Mouse (Mus musculus): ENCODE results near the gene Srf. TPM values are rescaled to one million over a fixed set of nuclear protein-coding genes. Genes with fewer than 3 reads are reported as not detected.
"Not testable (repeated sequence)": the region's sequence is repeated elsewhere in the genome, so short reads cannot be mapped to it uniquely, and the experiment has no call there.

Gene Srf
- polyA plus RNA-seq, 1 experiment from 2014 or later, result 17.8 TPM

- WGBS, result 90% methylated on average over 8 of the region's 8 CpGs
- Histone ChIP-seq H3K9me3 (ENCODE audit: control insufficient read depth, low read length) (no peaks in the 10 kb centered on the region), H3K4me3 (ENCODE audit: control insufficient read depth in 1 of 2, insufficient read depth in 1 of 2, low read depth in 1 of 2, low read length in 2 of 2) (no peak overlapping the region), H3K4me2 (ENCODE audit: low read length) (no peak overlapping the region), H3K27ac (replicated peaks in 1 of 2; ENCODE audit: control insufficient read depth in 1 of 2, insufficient read depth in 1 of 2, low read depth in 2 of 2, low read length in 2 of 2) (no peak overlapping the region), H3K4me1 (ENCODE audit: control insufficient read depth in 2 of 2, insufficient read depth in 2 of 2, low read length in 2 of 2) (no peaks in the 10 kb centered on the region), H3K9ac (ENCODE audit: low read length) (no peak overlapping the region), H3K27me3 (ENCODE audit: control insufficient read depth, insufficient read depth, low read length) (no peaks in the 10 kb centered on the region), H3K36me3 (ENCODE audit: control insufficient read depth, insufficient read depth, low read length) (peaks cover 81% of the 10 kb centered on the region)
- ATAC-seq (ENCODE audit: insufficient number of reproducible peaks, insufficient read depth, low FRiP score, low read depth), result no peak
These were observed 30.4 kb upstream of the Srf start for GRCm38 (mm10) chr17:46586327-46586726.

GRCm38 (mm10) chr17:46578650-46579049 is 22.7 kb upstream of the Srf start:
- WGBS, result 75% methylated on average over 5 of the region's 5 CpGs
- no peak overlapping the region for H3K9ac ChIP-seq (ENCODE audit: low read length)
- no peak for ATAC-seq (ENCODE audit: insufficient number of reproducible peaks, insufficient read depth, low FRiP score, low read depth)
- H3K27me3 ChIP-seq (ENCODE audit: control insufficient read depth, insufficient read depth, low read length), result no peaks in the 10 kb centered on the region
- no peak overlapping the region for H3K27ac ChIP-seq (replicated peaks in 1 of 2; ENCODE audit: control insufficient read depth in 1 of 2, insufficient read depth in 1 of 2, low read depth in 2 of 2, low read length in 2 of 2)
- H3K36me3 ChIP-seq (ENCODE audit: control insufficient read depth, insufficient read depth, low read length), result peaks cover 87% of the 10 kb centered on the region
- H3K4me2 ChIP-seq (ENCODE audit: low read length), result no peak overlapping the region
- peaks cover 4% of the 10 kb centered on the region for H3K9me3 ChIP-seq (ENCODE audit: control insufficient read depth, low read length)
- no peaks in the 10 kb centered on the region for H3K4me1 ChIP-seq (ENCODE audit: control insufficient read depth in 2 of 2, insufficient read depth in 2 of 2, low read length in 2 of 2)
- H3K4me3 ChIP-seq (ENCODE audit: control insufficient read depth in 1 of 2, insufficient read depth in 1 of 2, low read depth in 1 of 2, low read length in 2 of 2), result no peak overlapping the region

- no peak for ATAC-seq (ENCODE audit: insufficient number of reproducible peaks, insufficient read depth, low FRiP score, low read depth)
- H3K4me3 ChIP-seq (ENCODE audit: control insufficient read depth in 1 of 2, insufficient read depth in 1 of 2, low read depth in 1 of 2, low read length in 2 of 2), result no peak overlapping the region
- no peak overlapping the region for H3K4me2 ChIP-seq (ENCODE audit: low read length)
- H3K9me3 ChIP-seq (ENCODE audit: control insufficient read depth, low read length), result peaks cover 4% of the 10 kb centered on the region
- H3K36me3 ChIP-seq (ENCODE audit: control insufficient read depth, insufficient read depth, low read length), result peaks cover 95% of the 10 kb centered on the region
- no peaks in the 10 kb centered on the region for H3K4me1 ChIP-seq (ENCODE audit: control insufficient read depth in 2 of 2, insufficient read depth in 2 of 2, low read length in 2 of 2)
- whole genome bisulfite sequencing, result 90% methylated on average over 13 of the region's 13 CpGs
- no peak overlapping the region for H3K27ac ChIP-seq (replicated peaks in 1 of 2; ENCODE audit: control insufficient read depth in 1 of 2, insufficient read depth in 1 of 2, low read depth in 2 of 2, low read length in 2 of 2)
- H3K27me3 ChIP-seq (ENCODE audit: control insufficient read depth, insufficient read depth, low read length), result no peaks in the 10 kb centered on the region
- H3K9ac ChIP-seq (ENCODE audit: low read length), result no peak overlapping the region
These were observed 20.1 kb upstream of the Srf start for GRCm38 (mm10) chr17:46576070-46576469.

DNA sequence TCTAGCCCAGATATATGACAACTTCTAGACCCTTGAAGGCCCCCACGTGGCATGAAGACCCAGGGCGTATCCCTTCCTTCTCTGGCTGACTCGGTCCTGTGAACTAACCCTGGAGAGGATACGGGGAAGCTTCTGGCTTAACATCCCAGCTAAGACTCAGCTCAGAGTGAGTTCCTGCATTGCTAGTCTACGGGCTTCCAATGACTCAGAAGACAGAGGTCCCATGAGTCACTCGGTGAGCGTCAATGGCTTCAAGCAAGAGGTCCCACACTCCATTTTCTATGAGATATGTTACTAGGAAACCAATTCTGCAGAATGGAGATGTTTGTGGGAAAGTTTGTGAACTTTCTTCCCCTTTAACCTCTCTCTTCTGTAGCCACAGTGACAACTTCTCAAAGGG is 18.6 kb upstream of the Srf start:
- Histone ChIP-seq H3K36me3 (ENCODE audit: control insufficient read depth, insufficient read depth, low read length) (peaks cover 95% of the 10 kb centered on the region), H3K4me1 (ENCODE audit: control insufficient read depth in 2 of 2, insufficient read depth in 2 of 2, low read length in 2 of 2) (no peaks in the 10 kb centered on the region)
- no peak for ATAC-seq (ENCODE audit: insufficient number of reproducible peaks, insufficient read depth, low FRiP score, low read depth)

GRCm38 (mm10) chr17:46571005-46571404 is 15.0 kb upstream of the Srf start:
- no peak for ATAC-seq (ENCODE audit: insufficient number of reproducible peaks, insufficient read depth, low FRiP score, low read depth)
- H3K4me3 ChIP-seq (ENCODE audit: control insufficient read depth in 1 of 2, insufficient read depth in 1 of 2, low read depth in 1 of 2, low read length in 2 of 2), result no peak overlapping the region
- no peaks in the 10 kb centered on the region for H3K27me3 ChIP-seq (ENCODE audit: control insufficient read depth, insufficient read depth, low read length)
- H3K36me3 ChIP-seq (ENCODE audit: control insufficient read depth, insufficient read depth, low read length), result peaks cover 99% of the 10 kb centered on the region
- peak overlapping the region; percentile 22 to 47; a peak in 2 of 4 replicates for H3K27ac ChIP-seq (replicated peaks in 1 of 2; ENCODE audit: control insufficient read depth in 1 of 2, insufficient read depth in 1 of 2, low read depth in 2 of 2, low read length in 2 of 2)
- 0 out of 2 replicates have a peak overlapping the region, but pooled peaks have one; percentile 16 for H3K9ac ChIP-seq (ENCODE audit: low read length)
- no peaks in the 10 kb centered on the region for H3K4me1 ChIP-seq (ENCODE audit: control insufficient read depth in 2 of 2, insufficient read depth in 2 of 2, low read length in 2 of 2)
- 79% methylated on average over 11 of the region's 11 CpGs for WGBS
- no peak overlapping the region for H3K4me2 ChIP-seq (ENCODE audit: low read length)
- no peaks in the 10 kb centered on the region for H3K9me3 ChIP-seq (ENCODE audit: control insufficient read depth, low read length)

More for the DNA sequence above, 18.6 kb upstream of the Srf start:
- H3K4me3 ChIP-seq (ENCODE audit: control insufficient read depth in 1 of 2, insufficient read depth in 1 of 2, low read depth in 1 of 2, low read length in 2 of 2), result no peak overlapping the region
- no peak overlapping the region for H3K27ac ChIP-seq (replicated peaks in 1 of 2; ENCODE audit: control insufficient read depth in 1 of 2, insufficient read depth in 1 of 2, low read depth in 2 of 2, low read length in 2 of 2)
- H3K4me2 ChIP-seq (ENCODE audit: low read length), result no peak overlapping the region
- WGBS, result 87% methylated on average over 7 of the region's 7 CpGs
- no peaks in the 10 kb centered on the region for H3K9me3 ChIP-seq (ENCODE audit: control insufficient read depth, low read length)
- H3K9ac ChIP-seq (ENCODE audit: low read length), result no peak overlapping the region
- H3K27me3 ChIP-seq (ENCODE audit: control insufficient read depth, insufficient read depth, low read length), result no peaks in the 10 kb centered on the region

- no peak overlapping the region for H3K4me3 ChIP-seq (ENCODE audit: control insufficient read depth in 1 of 2, insufficient read depth in 1 of 2, low read depth in 1 of 2, low read length in 2 of 2)
- no peaks in the 10 kb centered on the region for H3K9me3 ChIP-seq (ENCODE audit: control insufficient read depth, low read length)
- H3K9ac ChIP-seq (ENCODE audit: low read length), result no peak overlapping the region
- no peak for ATAC-seq (ENCODE audit: insufficient number of reproducible peaks, insufficient read depth, low FRiP score, low read depth)
- no peak overlapping the region for H3K27ac ChIP-seq (replicated peaks in 1 of 2; ENCODE audit: control insufficient read depth in 1 of 2, insufficient read depth in 1 of 2, low read depth in 2 of 2, low read length in 2 of 2)
- H3K36me3 ChIP-seq (ENCODE audit: control insufficient read depth, insufficient read depth, low read length), result peaks cover 10% of the 10 kb centered on the region
- H3K27me3 ChIP-seq (ENCODE audit: control insufficient read depth, insufficient read depth, low read length), result no peaks in the 10 kb centered on the region
- no peak overlapping the region for H3K4me2 ChIP-seq (ENCODE audit: low read length)
- H3K4me1 ChIP-seq (ENCODE audit: control insufficient read depth in 2 of 2, insufficient read depth in 2 of 2, low read length in 2 of 2), result peaks cover 0 to 11% of the 10 kb centered on the region in 2 experiments; a peak in 3 of 4 replicates
- 89% methylated on average over 6 of the region's 6 CpGs for WGBS
These were observed 3.2 kb upstream of the Srf start for GRCm38 (mm10) chr17:46559146-46559545.

- ATAC-seq (ENCODE audit: insufficient number of reproducible peaks, insufficient read depth, low FRiP score, low read depth), result no peak
- Histone ChIP-seq H3K4me1 (ENCODE audit: control insufficient read depth in 2 of 2, insufficient read depth in 2 of 2, low read length in 2 of 2) (peaks cover 6 to 19% of the 10 kb centered on the region in 2 experiments), H3K9ac (ENCODE audit: low read length) (no peak overlapping the region), H3K36me3 (ENCODE audit: control insufficient read depth, insufficient read depth, low read length) (no peaks in the 10 kb centered on the region), H3K9me3 (ENCODE audit: control insufficient read depth, low read length) (no peaks in the 10 kb centered on the region), H3K27me3 (ENCODE audit: control insufficient read depth, insufficient read depth, low read length) (no peaks in the 10 kb centered on the region), H3K4me2 (ENCODE audit: low read length) (no peak overlapping the region), H3K4me3 (ENCODE audit: control insufficient read depth in 1 of 2, insufficient read depth in 1 of 2, low read depth in 1 of 2, low read length in 2 of 2) (no peak overlapping the region), H3K27ac (replicated peaks in 1 of 2; ENCODE audit: control insufficient read depth in 1 of 2, insufficient read depth in 1 of 2, low read depth in 2 of 2, low read length in 2 of 2) (no peak overlapping the region)
- 73% methylated on average over 5 of the region's 5 CpGs for WGBS
These were observed 2.2 kb upstream of the Srf start for GRCm38 (mm10) chr17:46558151-46558550.

- not testable (repeated sequence) for ATAC-seq (ENCODE audit: insufficient number of reproducible peaks, insufficient read depth, low FRiP score, low read depth)
- 0 out of 2 replicates have a peak overlapping the region, but pooled peaks have one; percentile 76 for H3K9ac ChIP-seq (ENCODE audit: low read length)
- peak overlapping the region; percentile 76; the same call in 1 of the 2 replicates for H3K4me2 ChIP-seq (ENCODE audit: low read length)
These were observed 1.3 kb upstream of the Srf start for GRCm38 (mm10) chr17:46557321-46557720.

More at GRCm38 (mm10) chr17:46557321-46557720, 1.3 kb upstream of the Srf start:
- H3K4me3 ChIP-seq (ENCODE audit: control insufficient read depth in 1 of 2, insufficient read depth in 1 of 2, low read depth in 1 of 2, low read length in 2 of 2); H3K36me3 ChIP-seq (ENCODE audit: control insufficient read depth, insufficient read depth, low read length); H3K9me3 ChIP-seq (ENCODE audit: control insufficient read depth, low read length); H3K27me3 ChIP-seq (ENCODE audit: control insufficient read depth, insufficient read depth, low read length): not testable (repeated sequence)
- peak overlapping the region; percentile 7 to 92; a peak in 3 of 4 replicates for H3K27ac ChIP-seq (replicated peaks in 1 of 2; ENCODE audit: control insufficient read depth in 1 of 2, insufficient read depth in 1 of 2, low read depth in 2 of 2, low read length in 2 of 2)
- H3K4me1 ChIP-seq (ENCODE audit: control insufficient read depth in 2 of 2, insufficient read depth in 2 of 2, low read length in 2 of 2), result peaks cover 9 to 22% of the 10 kb centered on the region in 2 experiments
